Mouse (Mus musculus) CH12.LX (cell line): ENCODE results near the gene Cebpzos.

Source experiments
- CTCF ChIP-seq, 2 experiments: IDR thresholded peaks in 1 of 2; conservative IDR thresholded peaks in 1 of 2; 2 replicates each; pipeline ENCODE4 v1.5.1; 2011 to 2012; ENCODE audit warnings: low read depth in 2 of 2, low read length in 2 of 2, improper control_type of control experiment in 1 of 2, inconsistent platforms in 1 of 2, mild to moderate bottlenecking in 1 of 2, moderate library complexity in 1 of 2
- E2F4 ChIP-seq: IDR thresholded peaks from 2 replicates; pipeline ENCODE4 v1.6.1; 2011; ENCODE audit warnings: low read depth, low read length, improper control_type of control experiment; ENCODE audit not compliant: insufficient replicate concordance
- GABPA ChIP-seq: IDR thresholded peaks from 2 replicates; pipeline ENCODE4 v1.6.1; 2012; ENCODE audit warnings: low read depth, low read length, improper control_type of control experiment, inconsistent platforms; ENCODE audit not compliant: insufficient replicate concordance
- IRF4 ChIP-seq: IDR thresholded peaks from 2 replicates; pipeline ENCODE4 v1.6.1; 2014; ENCODE audit warnings: low read depth, mild to moderate bottlenecking, inconsistent platforms, low read length, improper control_type of control experiment
- JUN ChIP-seq: IDR thresholded peaks from 2 replicates; pipeline ENCODE4 v1.6.1; 2011; ENCODE audit warnings: low read depth, mild to moderate bottlenecking, low read length, improper control_type of control experiment, moderate library complexity; ENCODE audit not compliant: insufficient read depth
- MAFK ChIP-seq: IDR thresholded peaks from 2 replicates; pipeline ENCODE4 v1.6.1; 2011; ENCODE audit warnings: low read length, improper control_type of control experiment; ENCODE audit not compliant: insufficient replicate concordance
- POLR2A ChIP-seq: IDR thresholded peaks from 2 replicates; pipeline ENCODE4 v1.6.1; 2011; ENCODE audit warnings: low read depth, mild to moderate bottlenecking, improper control_type of control experiment, low read length
- POLR2AphosphoS2 ChIP-seq: IDR thresholded peaks from 2 replicates; pipeline ENCODE4 v1.6.1; 2011; ENCODE audit warnings: low read depth, low read length, improper control_type of control experiment
- RCOR1 ChIP-seq: conservative IDR thresholded peaks from 2 replicates; pipeline ENCODE4 v1.6.1; 2012; ENCODE audit warnings: low read depth, mild to moderate bottlenecking, inconsistent platforms, low read length, improper control_type of control experiment
- USF1 ChIP-seq: IDR thresholded peaks from 2 replicates; pipeline ENCODE4 v1.6.1; 2014; ENCODE audit warnings: low read depth, mild to moderate bottlenecking, inconsistent platforms, low read length, improper control_type of control experiment
- USF2 ChIP-seq: conservative IDR thresholded peaks from 2 replicates; pipeline ENCODE4 v1.6.1; 2011; ENCODE audit warnings: low read depth, low read length, improper control_type of control experiment
- ZMIZ1 ChIP-seq: IDR thresholded peaks from 2 replicates; pipeline ENCODE4 v1.6.1; 2012; ENCODE audit warnings: low read depth, mild to moderate bottlenecking, inconsistent platforms, low read length, improper control_type of control experiment
- ZNF384 ChIP-seq: IDR thresholded peaks from 2 replicates; pipeline ENCODE4 v1.6.1; 2012; ENCODE audit warnings: low read depth, low read length, improper control_type of control experiment, inconsistent platforms

- TF ChIP-seq USF1 (no peak), IRF4 (no peak), CTCF (conservative IDR thresholded peaks at IDR 0.05 in 1 of 2, IDR thresholded peaks at IDR 0.05 in 1 of 2; ENCODE audit: low read depth in 2 of 2, low read length in 2 of 2) (no peak), ZMIZ1 (no peak), POLR2A (no peak), GABPA (no peak), JUN (no peak), USF2 (no peak), POLR2AphosphoS2 (no peak), RCOR1 (no peak), MAFK (no peak), ZNF384 (no peak), E2F4 (no peak)
Measured at GRCm38 (mm10) chr17:78953240-78953639, 36.9 kb downstream of the Cebpzos start.
